Mouse (Mus musculus) adrenal gland (tissue): ENCODE measurements at regions not wholly inside any gene's neighbourhood (a gene's known extent, or its start where the extent isn't known, plus 50 kb on each side); places are given as distances from the start of the nearest gene placed in this dataset.
"Not testable (repeated sequence)": the region's sequence is repeated elsewhere in the genome, so short reads cannot be mapped to it uniquely, and the experiment has no call there.

Experiments used
- intact Hi-C: fragments of 180-260 bp; cut with DNase I; formaldehyde crosslinking; loops from one replicate; pipeline ENCODE4 v1.15.1; 2025

DNA sequence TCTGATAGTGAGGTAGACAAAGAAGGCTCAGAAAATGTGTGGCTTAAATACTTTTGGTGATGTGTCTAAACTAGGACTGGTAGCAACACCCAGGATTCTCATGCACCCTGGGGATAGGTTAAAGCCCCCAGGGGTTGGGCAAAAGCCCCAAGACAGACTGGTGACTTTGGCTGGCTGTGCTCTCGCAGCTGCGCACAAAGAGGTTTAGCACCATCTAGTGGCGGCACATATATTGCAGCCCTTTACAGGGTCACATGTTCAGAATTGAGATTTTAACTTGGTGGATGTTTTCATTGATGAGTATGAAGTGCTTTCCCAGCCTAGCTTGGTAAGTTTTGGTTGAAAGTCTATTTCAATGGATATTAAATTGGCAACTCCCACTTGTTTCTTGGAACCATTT is 167.3 kb downstream of the Gm44 start:
- intact Hi-C loops = not testable (repeated sequence)

DNA sequence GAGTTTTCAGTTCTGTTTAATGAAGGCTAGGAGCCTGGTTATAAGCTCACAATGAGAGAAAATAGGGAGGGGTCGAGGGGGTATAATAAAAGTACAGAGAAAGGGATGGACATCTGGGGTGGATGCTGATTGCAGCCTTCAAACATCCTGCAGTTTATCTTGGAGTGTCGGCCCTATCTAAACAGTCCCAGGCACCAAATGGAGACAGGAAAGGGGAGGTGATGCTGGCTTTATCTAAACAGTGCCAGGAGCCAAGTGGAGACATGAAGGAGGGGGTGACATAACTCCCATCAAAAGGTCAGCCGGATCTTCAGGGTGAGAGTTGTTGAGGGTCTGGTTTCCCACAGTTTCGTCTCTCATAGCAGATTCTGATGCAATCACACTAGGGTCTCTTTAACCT is 193.2 kb downstream of the Gm44 start:
- intact Hi-C loops = loop anchor here (2.0 kb wide), 1 partner anchor 32 kb away; no protein-coding TSS in a partner anchor
